Mouse (Mus musculus) myocyte (in vitro differentiated cells): ENCODE results near the gene Csgalnact2. TPM values are rescaled to one million over a fixed set of nuclear protein-coding genes. Genes with fewer than 3 reads are reported as not detected.

Experiments used
- H3K27me3 ChIP-seq: one replicate; pipeline ENCODE4 v1.6.1; 2011; ENCODE audit not compliant: control insufficient read depth, insufficient read depth, insufficient read length
- H3K36me3 ChIP-seq: one replicate; pipeline ENCODE4 v1.6.1; 2011; ENCODE audit not compliant: control insufficient read depth, insufficient read depth
- H3K4me2 ChIP-seq: one replicate; pipeline ENCODE4 v1.6.1; 2011; ENCODE audit warnings: low read depth, control low read depth
- H3K4me3 ChIP-seq: one replicate; pipeline ENCODE4 v1.5.1; 2011; ENCODE audit warnings: mild to moderate bottlenecking, control low read depth, moderate library complexity
- H3K79me2 ChIP-seq: one replicate; pipeline ENCODE4 v1.6.1; 2011; ENCODE audit not compliant: control insufficient read depth, insufficient read depth
- H3ac ChIP-seq: one replicate; pipeline ENCODE4 v1.6.1; 2011; ENCODE audit not compliant: control insufficient read depth, insufficient read length
- CEBPB ChIP-seq: IDR thresholded peaks from 2 replicates; pipeline ENCODE4 v1.6.1; 2011; ENCODE audit warnings: mild to moderate bottlenecking, moderate library complexity; ENCODE audit not compliant: poor library complexity, insufficient read depth, severe bottlenecking
- E2F4 ChIP-seq: IDR thresholded peaks from one replicate; pipeline ENCODE4 v1.6.1; 2011; ENCODE audit warnings: mild to moderate bottlenecking, control low read depth, moderate library complexity; ENCODE audit not compliant: insufficient read depth
- MAX ChIP-seq: IDR thresholded peaks from one replicate; pipeline ENCODE4 v1.6.1; 2011; ENCODE audit warnings: low read depth, mild to moderate bottlenecking, control low read depth
- MYOD1 ChIP-seq, 3 experiments: IDR thresholded peaks; one replicate each; pipeline ENCODE4 v1.6.1; 2011; ENCODE audit warnings: control low read depth in 2 of 3, low read depth in 2 of 3, mild to moderate bottlenecking in 2 of 3, moderate library complexity in 1 of 3; ENCODE audit not compliant: insufficient read length in 2 of 3, control insufficient read depth in 1 of 3
- MYOG ChIP-seq, 3 experiments: IDR thresholded peaks; one replicate each; pipeline ENCODE4 v1.6.1; 2011; ENCODE audit warnings: control low read depth in 2 of 3, low read depth in 2 of 3, mild to moderate bottlenecking in 2 of 3; ENCODE audit not compliant: insufficient read length in 2 of 3, control insufficient read depth in 1 of 3, insufficient read depth in 1 of 3
- POLR2A ChIP-seq: IDR thresholded peaks from one replicate; pipeline ENCODE4 v1.6.1; 2011; ENCODE audit warnings: low read depth, mild to moderate bottlenecking, control low read depth, moderate library complexity; ENCODE audit not compliant: insufficient read length
- POLR2AphosphoS2 ChIP-seq: IDR thresholded peaks from one replicate; pipeline ENCODE4 v1.6.1; 2011; ENCODE audit warnings: low read depth, control low read depth; ENCODE audit not compliant: insufficient read length
- REST ChIP-seq: IDR thresholded peaks from one replicate; pipeline ENCODE4 v1.6.1; 2011; ENCODE audit warnings: mild to moderate bottlenecking, control low read depth, moderate library complexity; ENCODE audit not compliant: insufficient read depth, insufficient read length
- SRF ChIP-seq: IDR thresholded peaks from one replicate; pipeline ENCODE4 v1.6.1; 2011; ENCODE audit warnings: low read depth; ENCODE audit not compliant: control insufficient read depth, insufficient read length
- TCF12 ChIP-seq: IDR thresholded peaks from one replicate; pipeline ENCODE4 v1.6.1; 2011; ENCODE audit warnings: mild to moderate bottlenecking, control low read depth; ENCODE audit not compliant: poor library complexity, insufficient read depth, severe bottlenecking
- TCF3 ChIP-seq: IDR thresholded peaks from one replicate; pipeline ENCODE4 v1.6.1; 2011; ENCODE audit warnings: low read depth, control low read depth; ENCODE audit not compliant: insufficient read length
- USF1 ChIP-seq: IDR thresholded peaks from one replicate; pipeline ENCODE4 v1.6.1; 2011; ENCODE audit warnings: low read depth, mild to moderate bottlenecking, control low read depth, moderate library complexity
- polyA plus RNA-seq: library from polyadenylated mRNA; unstranded; fragments of >200 nt; fragmentation: generic; extraction: Trizol; gene quantifications from one replicate; pipeline ENCODE4 v1.2.1, GENCODE M21; 2012; ENCODE audit warnings: missing spikeins

The Csgalnact2 gene
- polyA plus RNA-seq, 1 experiment = 5.8 TPM

GRCm38 (mm10) chr6:118074151-118074550 lies 64.8 kb downstream of the Csgalnact2 start:
- Histone ChIP-seq H3K4me2 (no peak overlapping the region), H3K36me3 (no peaks in the 10 kb centered on the region)

GRCm38 (mm10) chr6:118072176-118072575 lies 66.8 kb downstream of the Csgalnact2 start:
- Histone ChIP-seq H3K4me2 (no peak overlapping the region), H3K4me3 (no peak overlapping the region), H3K36me3 (no peaks in the 10 kb centered on the region), H3K79me2 (no peaks in the 10 kb centered on the region), H3ac (no peak overlapping the region), H3K27me3 (peaks cover 17% of the 10 kb centered on the region)
- no peak for TF ChIP-seq MAX
- no peak for TF ChIP-seq REST
- no peak for TF ChIP-seq TCF12
- no peak for TF ChIP-seq MYOD1 (IDR thresholded peaks at IDR 0.05; ENCODE audit: control insufficient read depth in 1 of 3, insufficient read length in 2 of 3, low read depth in 2 of 3)
- no peak for TF ChIP-seq USF1

More at GRCm38 (mm10) chr6:118074151-118074550, 64.8 kb downstream of the Csgalnact2 start:
- Histone ChIP-seq H3ac (no peak overlapping the region), H3K79me2 (no peaks in the 10 kb centered on the region), H3K27me3 (peaks cover 34% of the 10 kb centered on the region), H3K4me3 (no peak overlapping the region)
- TF ChIP-seq USF1 (no peak), MAX (no peak), SRF (no peak), MYOD1 (IDR thresholded peaks at IDR 0.05; ENCODE audit: control insufficient read depth in 1 of 3, insufficient read length in 2 of 3, low read depth in 2 of 3) (no peak), E2F4 (no peak), POLR2AphosphoS2 (no peak), MYOG (IDR thresholded peaks at IDR 0.05; ENCODE audit: control insufficient read depth in 1 of 3, insufficient read depth in 1 of 3, insufficient read length in 2 of 3, low read depth in 2 of 3) (no peak), CEBPB (no peak), TCF3 (no peak), REST (no peak), POLR2A (no peak), TCF12 (no peak)

- H3K79me2 ChIP-seq = no peaks in the 10 kb centered on the region
- H3ac ChIP-seq = no peak overlapping the region
- H3K4me2 ChIP-seq = no peak overlapping the region
- no peaks in the 10 kb centered on the region for H3K36me3 ChIP-seq
- no peak overlapping the region for H3K4me3 ChIP-seq
- TF ChIP-seq CEBPB = no peak
- no peak for TF ChIP-seq MAX
- no peak for TF ChIP-seq TCF3
- no peak for TF ChIP-seq POLR2A
- no peak for TF ChIP-seq E2F4
- H3K27me3 ChIP-seq = peaks cover 15% of the 10 kb centered on the region
These were observed 67.5 kb downstream of the Csgalnact2 start for GRCm38 (mm10) chr6:118071416-118071815.

GRCm38 (mm10) chr6:118071013-118071350 lies 68.0 kb downstream of the Csgalnact2 start:
- Histone ChIP-seq H3K79me2 (no peaks in the 10 kb centered on the region), H3K27me3 (peaks cover 15% of the 10 kb centered on the region), H3ac (no peak overlapping the region), H3K4me2 (no peak overlapping the region), H3K36me3 (no peaks in the 10 kb centered on the region), H3K4me3 (no peak overlapping the region)
- TF ChIP-seq POLR2AphosphoS2 (no peak), MAX (no peak), TCF12 (no peak), REST (no peak)

- Histone ChIP-seq H3K36me3 (no peaks in the 10 kb centered on the region), H3K4me3 (no peak overlapping the region), H3K4me2 (no peak overlapping the region), H3K27me3 (peaks cover 15% of the 10 kb centered on the region), H3ac (no peak overlapping the region), H3K79me2 (no peaks in the 10 kb centered on the region)
- TF ChIP-seq E2F4 (no peak), TCF3 (no peak), TCF12 (no peak), SRF (no peak), USF1 (no peak), CEBPB (no peak), REST (no peak), MYOG (IDR thresholded peaks at IDR 0.05; ENCODE audit: control insufficient read depth in 1 of 3, insufficient read depth in 1 of 3, insufficient read length in 2 of 3, low read depth in 2 of 3) (no peak), MAX (no peak), POLR2AphosphoS2 (no peak), MYOD1 (IDR thresholded peaks at IDR 0.05; ENCODE audit: control insufficient read depth in 1 of 3, insufficient read length in 2 of 3, low read depth in 2 of 3) (no peak), POLR2A (no peak)
These were observed 68.5 kb downstream of the Csgalnact2 start for GRCm38 (mm10) chr6:118070321-118071012.
